Mouse (Mus musculus): ENCODE measurements around the gene Polr3h.
"Not testable (repeated sequence)": the region's sequence is repeated elsewhere in the genome, so short reads cannot be mapped to it uniquely, and the experiment has no call there.

The Polr3h gene

GRCm38 (mm10) chr15:81925760-81926445, at the start of gene Polr3h:
Gene Polr3h, minus strand, starts transcription at chr15:81926240.
- peak; percentile 98 for DNase-seq (ENCODE audit: low read depth, low spot score)

GRCm38 (mm10) chr15:81975156-81975555, 49.1 kb upstream of the Polr3h start:
- not testable (repeated sequence) for DNase-seq (ENCODE audit: low read depth, low spot score)

GRCm38 (mm10) chr15:81970498-81970897, 44.5 kb upstream of the Polr3h start:
- peak; percentile 64 for DNase-seq (ENCODE audit: low read depth, low spot score)

GRCm38 (mm10) chr15:81969635-81970034, 43.6 kb upstream of the Polr3h start:
- peak; percentile 76 for DNase-seq (ENCODE audit: low read depth, low spot score)

GRCm38 (mm10) chr15:81969173-81969572, 43.1 kb upstream of the Polr3h start:
- peak; percentile 88 for DNase-seq (ENCODE audit: low read depth, low spot score)

- no peak for DNase-seq (ENCODE audit: low read depth, low spot score)
Observed at GRCm38 (mm10) chr15:81968447-81968846, 42.4 kb upstream of the Polr3h start.

GRCm38 (mm10) chr15:81967821-81968220, 41.8 kb upstream of the Polr3h start:
- DNase-seq (ENCODE audit: low read depth, low spot score), result peak; percentile 73

GRCm38 (mm10) chr15:81966062-81966829, 40.2 kb upstream of the Polr3h start:
- DNase-seq (ENCODE audit: low read depth, low spot score), result no peak

GRCm38 (mm10) chr15:81964980-81965545, 39.0 kb upstream of the Polr3h start:
- DNase-seq (ENCODE audit: low read depth, low spot score), result peak; percentile 85

GRCm38 (mm10) chr15:81964262-81964661, 38.2 kb upstream of the Polr3h start:
- no peak for DNase-seq (ENCODE audit: low read depth, low spot score)

GRCm38 (mm10) chr15:81961078-81961451, 35.0 kb upstream of the Polr3h start:
- no peak for DNase-seq (ENCODE audit: low read depth, low spot score)

- peak; percentile 99 for DNase-seq (ENCODE audit: low read depth, low spot score)
Observed at GRCm38 (mm10) chr15:81960171-81961077, 34.4 kb upstream of the Polr3h start, which contains the start of gene Pmm1. Gene Pmm1, minus strand, starts transcription at chr15:81960930.

GRCm38 (mm10) chr15:81958906-81959305, 32.9 kb upstream of the Polr3h start:
- no peak for DNase-seq (ENCODE audit: low read depth, low spot score)

GRCm38 (mm10) chr15:81957598-81957997, 31.6 kb upstream of the Polr3h start:
- DNase-seq (ENCODE audit: low read depth, low spot score), result no peak

GRCm38 (mm10) chr15:81956457-81956856, 30.4 kb upstream of the Polr3h start:
- DNase-seq (ENCODE audit: low read depth, low spot score), result peak; percentile 88

GRCm38 (mm10) chr15:81955414-81955813, 29.4 kb upstream of the Polr3h start:
- DNase-seq (ENCODE audit: low read depth, low spot score), result no peak

- DNase-seq (ENCODE audit: low read depth, low spot score), result no peak
Observed at GRCm38 (mm10) chr15:81954716-81955115, 28.7 kb upstream of the Polr3h start.

GRCm38 (mm10) chr15:81954151-81954583, 28.1 kb upstream of the Polr3h start:
- DNase-seq (ENCODE audit: low read depth, low spot score), result no peak

- DNase-seq (ENCODE audit: low read depth, low spot score), result no peak
Observed at GRCm38 (mm10) chr15:81952310-81952709, 26.3 kb upstream of the Polr3h start.

GRCm38 (mm10) chr15:81951159-81951558, 25.1 kb upstream of the Polr3h start:
- DNase-seq (ENCODE audit: low read depth, low spot score), result no peak

GRCm38 (mm10) chr15:81950716-81951115, 24.7 kb upstream of the Polr3h start:
- no peak for DNase-seq (ENCODE audit: low read depth, low spot score)
